Mouse (Mus musculus) gastrocnemius, postnatal 4 days (tissue): ENCODE data around the gene Pck2. TPM values are rescaled to one million over a fixed set of nuclear protein-coding genes. Genes with fewer than 3 reads are reported as not detected.

ENCODE experiments used
- DNase-seq, 2 experiments: peaks; one replicate each; pipeline ENCODE4 v3.0.0; 2021 to 2022; ENCODE audit warnings: low spot score in 2 of 2, mixed read lengths in 2 of 2
- total RNA-seq, 2 experiments: library from RNA; stranded (reverse); gene quantifications; 2 replicates each; pipeline ENCODE4 v1.2.3; 2021

Gene Pck2
- total RNA-seq, 2 experiments from 2014 or later, result 21.6 to 21.8 TPM

DNA sequence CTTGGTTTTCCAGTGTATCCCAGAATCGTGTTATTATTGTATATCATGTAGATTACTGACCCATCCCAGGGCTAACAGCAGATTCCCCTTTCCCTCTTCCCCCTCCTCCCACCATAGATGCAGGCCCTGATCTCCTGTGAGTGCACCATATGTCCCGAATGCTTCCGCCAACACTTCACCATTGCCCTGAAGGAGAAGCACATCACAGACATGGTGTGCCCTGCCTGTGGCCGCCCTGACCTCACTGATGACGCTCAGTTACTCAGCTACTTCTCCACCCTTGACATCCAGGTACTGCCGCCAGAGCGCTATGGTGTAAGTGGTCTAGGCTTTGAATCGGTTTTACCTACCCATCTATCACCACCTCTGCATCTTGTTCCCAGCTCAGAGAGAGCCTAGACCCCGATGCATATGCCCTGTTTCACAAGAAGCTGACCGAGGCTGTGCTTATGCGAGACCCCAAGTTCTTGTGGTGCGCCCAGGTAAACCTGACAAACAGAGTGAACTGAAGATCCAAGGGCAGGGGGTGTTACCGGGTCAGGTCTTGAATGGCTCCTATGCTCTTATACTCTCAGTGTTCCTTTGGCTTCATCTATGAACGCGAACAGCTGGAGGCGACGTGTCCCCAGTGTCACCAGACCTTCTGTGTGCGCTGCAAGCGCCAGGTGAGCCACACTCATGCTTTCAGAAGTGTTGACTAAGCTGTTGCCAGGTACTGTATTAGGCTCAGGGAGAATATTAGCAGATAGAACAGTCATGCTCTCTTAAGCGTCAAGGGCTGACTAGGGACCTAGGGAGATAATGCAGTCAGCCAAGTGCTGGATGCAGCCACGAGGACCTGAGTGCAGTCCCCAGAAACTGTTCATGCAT is 58.7 kb downstream of the Pck2 start:
- no peak for DNase-seq

Other genes with a start within 250 kb of the Pck2 start
- 10 to 100 TPM; 23.7 to 28.5 TPM for gene Dhrs4, start 61.5 kb upstream of the Pck2 start, total RNA-seq
- gene Carmil3, start 49.6 kb upstream of the Pck2 start, total RNA-seq, result 1 to 10 TPM; 3.2 to 4.4 TPM
- not detected for gene Cpne6, start 29.8 kb upstream of the Pck2 start, total RNA-seq
- not detected for gene Nrl, start 15.3 kb upstream of the Pck2 start, total RNA-seq
- 10 to 100 TPM; 44.5 to 54.3 TPM for gene Dcaf11, start 19.7 kb downstream of the Pck2 start, total RNA-seq
- 1 to 10 TPM in 1 of 2 experiments, not detected in 1; 1.4 TPM for gene A730061H03Rik, start 20.1 kb downstream of the Pck2 start, total RNA-seq
- 100 to 1,000 TPM; 294 to 332 TPM for gene Fitm1, start 35.4 kb downstream of the Pck2 start, total RNA-seq
- 10 to 100 TPM; 82.0 to 88.4 TPM for gene Psme1, start 37.9 kb downstream of the Pck2 start, total RNA-seq
- gene Emc9, start 45.0 kb downstream of the Pck2 start, total RNA-seq, result 10 to 100 TPM; 49.1 to 53.6 TPM
- 100 to 1,000 TPM; 124 to 153 TPM for gene Psme2, start 50.8 kb downstream of the Pck2 start, total RNA-seq
- 10 to 100 TPM; 21.2 to 22.4 TPM for gene Rnf31, start 51.4 kb downstream of the Pck2 start, total RNA-seq
- gene Irf9, start 63.3 kb downstream of the Pck2 start, total RNA-seq, result 1 to 10 TPM; 7.0 to 9.0 TPM
- gene Rec8, start 77.8 kb downstream of the Pck2 start, total RNA-seq, result 1 to 10 TPM; 2.7 to 3.2 TPM
- 100 to 1,000 TPM in 1 of 2 experiments, 10 to 100 TPM in 1; 97.6 to 104 TPM for gene Ipo4, start 95.7 kb downstream of the Pck2 start, total RNA-seq
- 1 to 10 TPM; 1.7 to 2.4 TPM for gene Gm49378, start 97.6 kb downstream of the Pck2 start, total RNA-seq
- gene Tm9sf1, start 103.5 kb downstream of the Pck2 start, total RNA-seq, result 10 to 100 TPM; 46.8 to 47.8 TPM
- gene Tssk4, start 109.9 kb downstream of the Pck2 start, total RNA-seq, result 1 to 10 TPM; 1.4 to 2.0 TPM
- 10 to 100 TPM; 27.2 to 27.5 TPM for gene Mdp1, start 120.2 kb downstream of the Pck2 start, total RNA-seq
- gene Gmpr2, start 131.7 kb downstream of the Pck2 start, total RNA-seq, result 10 to 100 TPM; 12.7 to 13.9 TPM
- gene Nedd8, start 131.9 kb downstream of the Pck2 start, total RNA-seq, result 100 to 1,000 TPM; 257 to 278 TPM
- 10 to 100 TPM; 21.6 to 21.7 TPM for gene Tinf2, start 141.6 kb downstream of the Pck2 start, total RNA-seq
- gene Tgm1, start 173.7 kb downstream of the Pck2 start, total RNA-seq, result under 1 TPM; 0.39 to 0.49 TPM
- gene Rabggta, start 182.0 kb downstream of the Pck2 start, total RNA-seq, result 10 to 100 TPM; 10.9 to 12.8 TPM
- gene Dhrs1, start 205.4 kb downstream of the Pck2 start, total RNA-seq, result 10 to 100 TPM; 40.1 to 41.3 TPM
- gene Nop9, start 205.4 kb downstream of the Pck2 start, total RNA-seq, result 10 to 100 TPM; 16.9 to 18.5 TPM
- under 1 TPM in 1 of 2 experiments, not detected in 1; 0.36 TPM for gene Cideb, start 218.2 kb downstream of the Pck2 start, total RNA-seq
- gene Ltb4r2, start 221.2 kb downstream of the Pck2 start, total RNA-seq, result under 1 TPM; 0.13 to 0.20 TPM
- under 1 TPM; 0.49 to 0.64 TPM for gene Ltb4r1, start 225.7 kb downstream of the Pck2 start, total RNA-seq
- gene Adcy4, start 243.8 kb downstream of the Pck2 start, total RNA-seq, result 10 to 100 TPM in 1 of 2 experiments, 1 to 10 TPM in 1; 9.2 to 11.3 TPM
- 10 to 100 TPM in 1 of 2 experiments, 1 to 10 TPM in 1; 9.4 to 10.7 TPM for gene Ripk3, start 248.6 kb downstream of the Pck2 start, total RNA-seq